Mouse (Mus musculus): ENCODE results near the gene Myzap. TPM values are rescaled to one million over a fixed set of nuclear protein-coding genes. Genes with fewer than 3 reads are reported as not detected.

Gene Myzap
- total RNA-seq, 1 experiment from 2014 or later, result 6.6 TPM

DNA sequence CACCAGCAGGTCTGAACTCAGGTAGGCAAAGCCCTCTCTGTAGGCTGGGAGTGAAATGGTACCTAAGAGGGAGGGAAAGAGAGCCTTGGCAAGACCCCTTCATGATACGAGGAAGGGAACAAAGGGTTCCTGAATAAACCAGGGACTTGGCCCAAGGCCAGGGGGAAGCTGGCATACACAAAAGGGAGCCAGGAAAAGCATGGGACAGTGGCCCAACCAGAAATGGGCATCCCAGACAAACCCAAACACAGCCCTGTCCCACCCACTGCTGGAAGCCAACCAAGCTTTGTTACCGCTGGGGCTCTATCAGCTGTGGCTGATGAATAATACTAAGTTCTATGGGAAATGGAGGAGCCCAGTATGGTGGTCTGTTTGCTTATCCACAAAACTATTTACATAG, 34.4 kb downstream of the Myzap start:
- ATAC-seq (ENCODE audit: extremely low read depth, insufficient number of reproducible peaks, low FRiP score, poor library complexity, severe bottlenecking), result no peak

DNA sequence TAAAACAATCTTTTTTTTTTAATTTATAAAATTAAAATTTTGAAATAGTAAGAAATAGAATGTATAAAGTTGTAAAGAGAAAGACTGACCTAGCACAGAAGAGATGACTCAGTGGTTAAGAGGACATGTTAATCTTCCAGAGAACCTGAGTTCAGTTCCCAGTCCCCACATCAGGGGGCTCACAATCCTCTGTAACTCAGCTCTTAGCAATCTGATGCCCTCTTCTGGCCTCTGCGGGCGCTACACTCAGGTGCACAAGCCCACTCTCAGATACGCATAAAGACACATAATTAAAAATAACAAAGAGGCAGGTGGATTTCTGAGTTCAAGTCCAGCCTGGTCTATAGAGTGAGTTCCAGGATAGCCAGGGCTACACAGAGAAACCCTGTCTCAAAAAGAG, 38.2 kb downstream of the Myzap start:
- ATAC-seq (ENCODE audit: extremely low read depth, insufficient number of reproducible peaks, low FRiP score, poor library complexity, severe bottlenecking), result no peak

DNA sequence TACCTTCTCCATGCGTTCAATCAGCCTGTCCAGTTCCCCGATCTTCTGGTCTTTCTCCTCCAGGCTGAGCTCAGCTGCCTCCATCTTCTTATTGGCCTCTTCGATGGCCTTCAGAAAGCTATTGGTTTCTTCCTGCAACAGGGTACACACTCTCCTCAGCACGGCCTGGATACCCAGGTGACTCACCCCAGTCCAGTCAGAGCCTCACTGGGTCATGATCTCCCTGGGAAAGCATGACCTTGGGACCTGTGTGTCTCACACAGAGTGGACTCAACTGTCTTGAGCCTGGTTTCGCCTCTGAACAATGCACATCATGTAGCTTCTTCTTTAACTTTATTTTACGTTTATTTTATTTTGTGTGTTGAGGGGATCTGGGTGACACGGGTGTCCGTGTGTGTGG, 42.0 kb downstream of the Myzap start:
- no peak for ATAC-seq (ENCODE audit: extremely low read depth, insufficient number of reproducible peaks, low FRiP score, poor library complexity, severe bottlenecking)

DNA sequence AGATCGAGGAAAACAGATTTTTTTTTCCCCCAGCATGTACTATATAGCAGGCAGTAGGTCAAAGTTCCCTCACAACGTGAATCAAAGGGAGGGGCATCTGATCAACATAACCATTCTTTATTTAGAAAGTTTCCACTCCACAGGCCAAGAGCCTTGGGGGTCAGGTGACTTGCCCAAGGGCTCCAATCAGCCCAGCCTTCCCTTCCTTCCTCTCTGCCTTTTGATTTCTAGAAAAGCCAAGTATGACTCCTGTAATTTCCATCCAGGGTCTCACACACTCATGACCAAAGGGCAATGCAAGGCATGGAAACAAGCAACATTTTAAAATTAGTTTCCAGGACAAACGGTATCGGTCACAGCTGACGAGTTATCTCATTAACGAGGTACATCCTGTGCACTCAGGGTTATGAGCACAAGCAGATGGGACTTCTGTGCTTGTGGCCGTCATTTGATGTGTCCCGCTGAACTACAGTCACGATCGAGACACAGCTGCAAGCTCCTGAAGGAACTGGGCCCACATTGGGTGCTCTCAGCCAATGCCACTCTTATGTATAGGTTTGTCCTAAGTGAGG, 44.4 kb downstream of the Myzap start:
- no peak for ATAC-seq (ENCODE audit: extremely low read depth, insufficient number of reproducible peaks, low FRiP score, poor library complexity, severe bottlenecking)

DNA sequence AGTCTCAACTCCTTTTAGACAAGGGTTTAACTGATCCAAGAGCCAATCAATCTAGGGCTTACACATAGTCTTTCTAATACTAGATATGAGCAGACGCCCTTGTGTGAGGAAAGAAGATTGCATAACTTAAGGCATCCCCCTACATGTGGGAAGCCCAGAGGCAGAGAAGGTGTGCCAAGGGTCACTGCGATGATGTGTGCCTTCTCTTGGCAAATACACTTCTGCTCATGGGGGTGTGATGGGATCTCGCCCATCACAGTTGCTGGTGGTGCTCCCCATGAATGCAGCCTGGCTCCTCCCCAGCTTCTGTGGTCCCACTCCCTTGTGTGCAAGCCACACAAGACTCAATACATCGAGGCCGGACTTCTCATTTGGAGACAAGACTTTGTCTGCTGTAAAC, 47.3 kb downstream of the Myzap start:
- no peak for ATAC-seq (ENCODE audit: extremely low read depth, insufficient number of reproducible peaks, low FRiP score, poor library complexity, severe bottlenecking)

DNA sequence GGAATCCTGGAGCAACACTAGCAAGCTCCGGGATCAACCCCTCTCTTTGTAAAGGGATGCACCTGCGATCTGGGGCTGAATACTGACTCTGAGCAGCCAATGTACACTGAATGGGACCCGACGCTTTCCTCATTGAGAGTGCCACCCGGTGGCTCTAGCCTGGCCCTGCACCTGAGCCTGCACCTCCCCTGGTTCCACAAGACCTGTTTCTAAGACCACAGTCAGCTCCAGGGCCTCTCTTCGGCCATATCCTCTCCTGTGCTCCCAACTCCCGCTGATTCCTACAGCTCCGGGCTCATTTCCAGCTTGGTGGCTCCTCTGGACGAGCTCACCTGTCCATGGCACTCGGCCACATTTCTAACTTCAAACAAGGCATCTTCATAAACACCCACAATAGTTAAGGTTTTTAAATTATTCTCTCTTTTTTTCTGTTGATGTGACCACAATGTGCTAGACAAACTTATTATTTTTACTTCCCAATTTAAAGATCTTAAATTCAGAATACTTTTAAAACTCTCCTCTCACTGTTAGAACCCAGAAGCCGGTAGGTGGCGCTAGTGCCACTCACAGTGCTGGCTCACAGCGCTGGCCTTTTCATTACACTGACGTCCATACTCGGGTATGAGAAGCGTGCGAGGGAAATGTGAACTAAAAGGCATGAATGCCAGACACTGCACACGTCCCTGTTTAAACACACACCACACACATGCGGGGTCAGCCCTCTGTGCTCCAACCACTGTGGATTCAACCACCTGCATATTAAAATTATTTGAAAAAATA, 48.5 kb downstream of the Myzap start:
- ATAC-seq (ENCODE audit: extremely low read depth, insufficient number of reproducible peaks, low FRiP score, poor library complexity, severe bottlenecking), result 0 out of 2 replicates have a peak, but pooled peaks have one; percentile 24

DNA sequence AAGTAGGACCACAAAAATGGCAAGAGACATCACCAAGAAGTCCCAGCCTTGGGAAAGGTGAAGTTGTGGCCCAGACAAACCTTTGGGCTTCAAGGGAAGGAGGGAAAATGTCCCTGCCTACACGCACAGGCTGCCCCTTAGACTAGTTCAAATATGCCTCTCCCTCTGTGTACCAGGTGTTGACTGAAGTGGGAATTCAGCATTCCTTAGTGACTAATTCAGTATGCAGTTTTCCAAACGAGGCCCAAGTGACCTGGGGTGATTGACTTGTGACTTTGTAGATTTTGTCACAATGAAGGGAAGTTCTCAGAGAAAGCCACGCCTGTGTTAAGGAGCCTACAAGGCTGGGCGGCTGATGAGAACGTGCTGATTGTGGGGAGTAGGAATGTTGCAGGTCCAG, 49.9 kb downstream of the Myzap start:
- ATAC-seq (ENCODE audit: extremely low read depth, insufficient number of reproducible peaks, low FRiP score, poor library complexity, severe bottlenecking), result no peak

DNA sequence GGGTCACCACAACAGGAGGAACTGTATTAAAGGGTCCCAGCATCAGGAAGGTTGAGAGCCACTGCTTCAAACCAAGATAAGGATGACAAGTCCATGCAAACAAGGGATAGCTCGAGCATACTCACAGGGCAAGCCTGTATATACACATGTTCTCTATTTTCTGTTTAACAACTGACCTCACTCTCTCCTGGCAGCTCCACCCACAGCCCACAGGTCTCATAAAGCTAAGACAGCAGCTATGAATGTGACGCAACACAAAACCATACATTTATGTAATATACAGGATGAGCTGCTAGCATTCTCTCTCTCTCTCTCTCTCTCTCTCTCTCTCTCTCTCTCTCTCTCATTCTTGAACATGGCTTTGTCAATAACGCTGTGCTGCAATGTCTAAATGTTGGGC, 51.4 kb downstream of the Myzap start:
- ATAC-seq (ENCODE audit: extremely low read depth, insufficient number of reproducible peaks, low FRiP score, poor library complexity, severe bottlenecking), result no peak

DNA sequence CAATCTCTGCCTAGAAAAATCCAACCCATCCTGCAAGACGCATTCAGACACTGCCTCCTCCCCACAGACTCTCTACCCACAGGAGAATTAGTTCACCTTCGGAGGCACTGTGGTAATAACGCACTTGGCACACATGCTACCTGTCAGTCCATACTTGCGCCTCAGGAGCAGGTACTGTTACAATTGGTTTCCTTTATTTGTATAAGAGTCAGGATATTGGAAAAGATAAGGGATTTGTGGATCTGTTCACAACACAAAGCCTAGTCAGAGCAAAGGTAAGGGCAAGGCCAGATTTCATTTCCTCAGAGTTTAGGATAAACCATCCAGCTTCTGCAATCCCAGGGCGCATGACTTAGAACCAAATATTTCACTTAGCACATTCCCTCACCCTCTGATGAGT, 56.4 kb downstream of the Myzap start:
- ATAC-seq (ENCODE audit: extremely low read depth, insufficient number of reproducible peaks, low FRiP score, poor library complexity, severe bottlenecking), result no peak

DNA sequence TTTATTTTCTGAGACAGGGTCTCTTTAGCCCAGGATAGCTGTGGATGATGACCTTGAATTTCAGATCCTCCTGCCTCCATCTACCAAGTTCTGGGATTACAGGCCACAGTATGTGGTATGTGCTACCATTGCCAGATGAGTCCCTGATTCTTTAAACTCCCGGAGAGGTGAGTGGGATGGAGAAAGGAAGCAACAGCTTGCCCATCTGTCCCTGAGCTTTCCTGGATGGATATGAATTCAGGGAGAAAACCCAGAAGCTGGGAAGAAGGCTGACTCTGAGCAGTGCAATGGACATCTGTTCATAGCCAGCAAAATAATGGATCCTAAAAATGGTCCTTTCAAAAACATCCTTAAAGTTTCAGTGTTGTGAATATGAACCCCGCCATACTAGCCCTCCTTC, 57.1 kb downstream of the Myzap start:
- no peak for ATAC-seq (ENCODE audit: extremely low read depth, insufficient number of reproducible peaks, low FRiP score, poor library complexity, severe bottlenecking)

DNA sequence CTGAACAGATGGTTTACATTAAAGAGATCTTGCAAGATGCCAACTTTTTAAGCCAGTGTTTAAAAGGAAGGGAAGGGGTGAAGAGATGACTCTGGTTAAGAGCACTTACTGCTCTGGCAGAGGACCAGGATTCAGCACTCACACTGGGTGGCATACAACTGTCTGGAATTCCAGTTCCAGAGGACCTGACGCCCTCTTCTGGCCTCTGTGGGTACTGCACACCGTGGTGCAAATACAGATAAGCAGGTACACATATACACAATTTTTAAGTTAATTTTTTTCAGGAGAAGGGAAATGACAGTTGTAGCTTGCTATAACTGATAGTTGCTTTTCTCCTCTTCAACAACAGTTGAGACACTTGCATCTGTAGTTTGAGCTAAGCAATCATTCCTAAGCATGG, 62.2 kb downstream of the Myzap start:
- ATAC-seq (ENCODE audit: extremely low read depth, insufficient number of reproducible peaks, low FRiP score, poor library complexity, severe bottlenecking), result no peak

DNA sequence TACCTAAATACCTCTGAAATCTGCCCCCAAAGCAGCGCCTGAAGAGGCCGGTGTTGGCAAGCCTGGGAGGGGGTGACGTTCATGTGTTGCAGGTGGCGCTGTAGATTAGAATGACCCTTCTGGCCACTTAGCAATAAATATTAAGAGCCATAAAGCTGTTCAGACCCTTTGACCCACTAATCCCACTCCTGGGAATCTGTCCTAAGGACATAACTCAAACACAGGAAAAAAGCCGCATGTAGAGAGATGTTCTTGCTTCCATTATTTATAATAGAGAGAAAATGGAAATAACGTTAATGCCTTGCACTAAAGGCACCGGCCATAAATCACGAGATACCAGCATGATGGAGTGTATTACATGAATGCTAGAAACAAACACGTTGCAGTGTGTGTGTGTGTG, 64.7 kb downstream of the Myzap start:
- ATAC-seq (ENCODE audit: extremely low read depth, insufficient number of reproducible peaks, low FRiP score, poor library complexity, severe bottlenecking), result no peak

DNA sequence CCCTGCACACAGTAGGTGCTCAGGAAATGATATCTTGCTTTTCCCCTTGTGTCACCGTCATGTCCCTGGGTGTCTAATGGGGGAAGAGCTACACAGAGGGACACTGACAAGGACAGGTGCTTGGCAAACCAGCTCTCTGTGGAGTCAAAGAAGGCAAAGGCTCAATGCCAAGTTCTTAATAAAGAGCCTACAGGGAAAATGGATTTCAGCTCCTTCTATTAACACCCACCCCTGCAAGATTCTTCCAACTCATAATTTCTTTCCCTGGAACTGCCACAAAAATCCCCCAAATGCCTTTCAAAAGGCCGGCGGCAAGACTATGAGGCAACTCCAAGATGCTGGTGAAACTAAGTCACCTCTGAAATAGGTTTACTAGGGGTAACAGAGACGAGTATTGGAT, 68.3 kb downstream of the Myzap start:
- ATAC-seq (ENCODE audit: extremely low read depth, insufficient number of reproducible peaks, low FRiP score, poor library complexity, severe bottlenecking), result no peak

DNA sequence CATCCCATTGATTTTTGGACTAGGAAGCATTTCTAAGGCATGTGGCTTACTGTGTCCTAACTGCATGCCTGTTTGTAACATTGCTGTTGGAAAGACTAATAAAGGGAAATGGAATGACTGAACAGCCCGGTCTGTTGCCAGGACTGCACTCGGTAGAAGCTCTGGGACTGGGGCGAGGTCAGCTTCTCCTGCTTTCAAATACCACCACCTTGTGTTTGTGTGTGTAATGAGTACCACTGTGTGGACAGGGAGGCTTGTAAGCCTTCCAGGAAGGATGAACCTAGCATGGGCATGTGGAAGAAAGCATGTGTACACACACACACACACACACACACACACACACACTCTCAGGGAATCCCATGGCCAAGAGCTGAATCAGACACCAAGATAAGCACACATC, 72.3 kb downstream of the Myzap start:
- no peak for ATAC-seq (ENCODE audit: extremely low read depth, insufficient number of reproducible peaks, low FRiP score, poor library complexity, severe bottlenecking)

DNA sequence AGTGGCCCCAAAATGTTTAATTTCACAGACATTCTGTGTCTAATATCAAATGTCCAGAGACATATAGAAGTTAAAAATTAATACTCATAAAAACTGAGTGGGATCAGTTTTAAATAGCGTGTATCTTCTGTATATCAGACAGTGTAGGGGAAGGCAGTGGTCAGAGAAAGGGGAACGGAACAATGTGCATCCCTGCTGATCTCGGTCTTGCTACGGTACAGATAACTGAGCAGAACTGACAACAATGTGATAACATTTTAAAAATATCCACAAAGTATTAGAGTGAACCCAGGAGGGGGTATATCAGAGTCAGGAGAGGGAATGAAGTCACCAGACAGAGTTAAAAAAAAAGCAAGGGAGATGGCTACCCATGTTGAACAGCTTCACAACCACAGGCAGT, 74.7 kb downstream of the Myzap start:
- no peak for ATAC-seq (ENCODE audit: extremely low read depth, insufficient number of reproducible peaks, low FRiP score, poor library complexity, severe bottlenecking)

DNA sequence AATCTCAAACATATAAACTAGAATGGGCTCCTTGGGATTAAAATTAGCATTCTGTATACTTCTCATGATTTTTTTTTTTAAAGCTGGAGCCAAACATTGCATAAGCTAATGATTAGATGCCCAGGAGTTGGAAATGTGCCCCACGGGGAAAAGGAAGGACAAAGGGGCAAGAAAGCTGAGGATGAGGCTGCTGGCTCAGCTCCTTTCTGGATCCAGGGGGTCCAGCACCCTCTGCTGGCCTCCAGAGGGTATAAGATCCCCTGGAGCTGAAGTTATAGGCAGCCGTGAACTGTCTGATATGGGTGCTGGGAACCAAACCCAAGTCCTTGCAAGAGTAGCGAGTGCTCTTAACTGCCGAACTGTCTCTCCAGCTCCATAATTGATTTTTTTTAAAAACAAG, 76.3 kb downstream of the Myzap start:
- no peak for ATAC-seq (ENCODE audit: extremely low read depth, insufficient number of reproducible peaks, low FRiP score, poor library complexity, severe bottlenecking)

DNA sequence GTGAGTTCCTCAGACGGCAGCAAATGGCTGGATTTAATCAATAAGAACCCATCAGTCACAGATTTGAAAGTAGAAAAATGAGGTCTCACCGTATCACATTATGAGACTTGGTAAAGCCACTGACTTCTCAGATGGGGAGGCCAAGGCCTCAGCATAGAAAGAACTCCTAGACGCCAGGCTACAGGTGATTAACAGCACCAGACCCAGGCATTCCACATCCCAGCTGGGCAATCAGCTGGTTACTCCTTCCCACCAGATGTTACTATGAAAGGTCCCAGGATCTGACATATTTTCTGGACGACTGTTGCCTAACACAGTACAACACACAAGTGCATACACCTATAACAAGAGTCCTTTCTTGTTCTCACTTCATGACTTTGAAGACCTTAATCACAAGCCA, 78.6 kb downstream of the Myzap start:
- ATAC-seq (ENCODE audit: extremely low read depth, insufficient number of reproducible peaks, low FRiP score, poor library complexity, severe bottlenecking), result no peak

DNA sequence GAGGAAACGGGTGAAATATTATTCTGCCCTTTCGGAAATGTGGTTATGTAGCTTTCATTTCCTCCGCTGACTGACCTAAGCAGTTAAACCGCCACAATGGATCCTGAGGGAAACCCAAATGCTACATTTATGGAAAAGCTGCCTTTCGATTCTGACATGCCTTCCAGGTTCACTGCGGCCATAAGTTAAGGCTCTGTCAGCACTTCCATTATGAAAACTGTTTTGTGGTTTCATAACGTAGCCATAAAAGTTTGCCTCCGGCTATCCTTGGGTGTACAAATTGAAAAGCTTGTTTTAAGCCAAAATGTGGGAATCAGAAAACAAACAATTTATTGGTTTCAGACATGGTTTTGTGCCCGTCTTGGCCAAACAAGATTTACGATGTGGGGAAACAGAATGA, 79.3 kb downstream of the Myzap start:
- ATAC-seq (ENCODE audit: extremely low read depth, insufficient number of reproducible peaks, low FRiP score, poor library complexity, severe bottlenecking), result no peak

DNA sequence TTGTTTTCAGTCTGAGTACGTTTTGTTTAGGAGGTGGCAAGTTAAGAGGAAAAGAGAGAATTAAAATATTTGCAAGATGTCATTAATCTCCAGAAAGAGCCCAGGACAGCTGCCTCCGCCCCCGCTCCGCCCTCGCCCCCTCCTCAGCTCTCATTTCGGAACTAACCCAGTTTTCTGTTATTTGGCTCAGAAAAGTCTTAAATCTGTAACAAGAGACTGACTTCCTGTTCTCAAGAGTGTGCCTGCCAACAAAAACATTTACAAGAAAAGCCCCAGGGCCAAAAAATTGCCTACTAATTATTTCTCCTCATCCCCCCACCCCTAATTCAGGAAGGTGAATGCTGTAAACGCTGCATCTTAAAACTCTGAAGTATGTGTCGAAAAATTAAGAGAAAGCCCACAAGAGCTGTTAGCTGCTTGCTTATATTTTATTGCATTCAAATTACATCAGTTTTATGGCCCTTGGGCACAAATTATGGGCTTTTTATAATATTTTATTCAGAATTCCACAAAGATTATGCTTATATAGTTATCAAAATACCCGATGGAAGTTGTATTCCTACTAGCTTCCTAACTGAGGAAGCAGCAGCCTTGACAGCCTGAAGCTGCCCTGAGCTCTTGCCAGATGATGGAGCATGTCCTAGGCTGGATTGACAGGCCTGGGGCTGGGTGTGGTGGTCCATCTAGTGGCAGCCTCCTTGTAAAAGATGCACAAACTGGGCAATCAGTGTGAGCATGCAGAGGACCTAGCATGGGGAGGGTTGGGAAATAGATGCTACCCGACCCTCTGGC, 93.6 kb downstream of the Myzap start:
- no peak for ATAC-seq (ENCODE audit: extremely low read depth, insufficient number of reproducible peaks, low FRiP score, poor library complexity, severe bottlenecking)

DNA sequence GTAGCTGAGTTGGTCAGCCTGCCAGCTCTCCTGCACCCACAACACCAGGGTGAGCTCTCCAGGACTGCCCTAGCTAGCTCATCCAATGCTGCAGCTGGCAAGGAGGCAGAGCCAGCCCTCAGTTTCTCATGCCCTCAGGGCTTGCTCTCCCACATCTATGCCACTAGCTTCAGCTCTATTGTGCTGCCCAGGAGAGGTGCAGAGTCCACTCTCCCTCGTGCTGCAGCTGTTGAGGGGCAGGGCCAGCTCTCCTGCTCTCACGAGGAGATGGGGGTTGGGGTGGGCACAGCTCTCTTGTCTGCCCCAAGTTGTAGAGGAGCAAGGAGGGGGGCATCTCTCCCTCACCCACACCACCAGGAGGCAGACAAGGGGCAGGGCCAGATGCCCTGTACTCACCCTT, 95.5 kb downstream of the Myzap start:
- ATAC-seq (ENCODE audit: extremely low read depth, insufficient number of reproducible peaks, low FRiP score, poor library complexity, severe bottlenecking), result no peak

Measured in neutrophil, adult 5-6 weeks (primary cell).